Mouse (Mus musculus): ENCODE measurements around the gene Gm3127.
A peak's percentile ranks its signal among the peaks of the same experiment; 100 is the strongest.
"Not testable (repeated sequence)": the region's sequence is repeated elsewhere in the genome, so short reads cannot be mapped to it uniquely, and the experiment has no call there.

The Gm3127 gene

GRCm38 (mm10) chr14:4164730-4165129, at the start of gene Gm3127:
Gene Gm3127 (plus strand): TSS chr14:4165030.
- DNase-seq = not testable (repeated sequence)

- DNase-seq = not testable (repeated sequence)
Observed at GRCm38 (mm10) chr14:4141646-4142045, 23.2 kb upstream of the Gm3127 start.

- DNase-seq = peak; percentile 84
Observed at GRCm38 (mm10) chr14:4182030-4182429, 17.2 kb downstream of the Gm3127 start.

- peak; percentile 95 for DNase-seq
Observed at GRCm38 (mm10) chr14:4182491-4183210, 17.8 kb downstream of the Gm3127 start, which contains the start of gene Gm2974. Gene Gm2974 (plus strand): TSS chr14:4182576.

GRCm38 (mm10) chr14:4183375-4183774, 18.5 kb downstream of the Gm3127 start:
- DNase-seq = not testable (repeated sequence)

Data from heart, adult 11 months (tissue).